Mouse (Mus musculus) duodenum, adult 2 months (tissue): ENCODE measurements around the gene Olfr697. TPM values are rescaled to one million over a fixed set of nuclear protein-coding genes. Genes with fewer than 3 reads are reported as not detected.

Experiments used
- polyA plus RNA-seq: library from polyadenylated mRNA; depleted of rRNA; stranded (reverse); fragments of >200 nt; gene quantifications from 2 replicates; pipeline ENCODE4 v1.2.3, GENCODE M21; 2012; ENCODE audit warnings: low replicate concordance; rRNA removed

The Olfr697 gene
- not detected in 2 replicates for polyA plus RNA-seq

GRCm38 (mm10) chr7:106742343-106742742, at the start of gene Olfr697:
Gene Olfr697, minus strand, starts transcription at chr7:106742443.

GRCm38 (mm10) chr7:106755297-106755696, 13.1 kb upstream of the Olfr697 start, which contains the start of gene Olfr698:
Gene Olfr698, minus strand, starts transcription at chr7:106755397.

GRCm38 (mm10) chr7:106716296-106716695, 25.9 kb downstream of the Olfr697 start, which contains the start of gene Olfr695:
Gene Olfr695, minus strand, starts transcription at chr7:106716396.

GRCm38 (mm10) chr7:106691714-106692113, 50.5 kb downstream of the Olfr697 start, which contains the start of gene Olfr694:
Gene Olfr694, minus strand, starts transcription at chr7:106691814.

Other genes with a start within 250 kb of the Olfr697 start
- gene Olfr693, start 61.9 kb downstream of the Olfr697 start, polyA plus RNA-seq = not detected in 2 replicates
- gene Olfr694, start 50.6 kb downstream of the Olfr697 start, polyA plus RNA-seq = not detected in 2 replicates
- not detected in 2 replicates for gene Olfr695, start 26.0 kb downstream of the Olfr697 start, polyA plus RNA-seq
- not detected in 2 replicates for gene Olfr698, start 13.0 kb upstream of the Olfr697 start, polyA plus RNA-seq
- not detected in 2 replicates for gene Olfr699, start 50.8 kb upstream of the Olfr697 start, polyA plus RNA-seq
- gene Olfr700, start 66.4 kb upstream of the Olfr697 start, polyA plus RNA-seq = not detected in 2 replicates
- not detected in 2 replicates for gene Olfr701, start 71.7 kb upstream of the Olfr697 start, polyA plus RNA-seq
- gene Olfr702, start 91.5 kb upstream of the Olfr697 start, polyA plus RNA-seq = not detected in 2 replicates
- gene Olfr703, start 100.9 kb upstream of the Olfr697 start, polyA plus RNA-seq = not detected in 2 replicates
- gene Olfr704, start 120.7 kb upstream of the Olfr697 start, polyA plus RNA-seq = not detected in 2 replicates
- not detected in 2 replicates for gene Olfr705, start 134.4 kb upstream of the Olfr697 start, polyA plus RNA-seq
- gene Olfr706, start 145.7 kb upstream of the Olfr697 start, polyA plus RNA-seq = not detected in 2 replicates
- gene Olfr707, start 158.8 kb upstream of the Olfr697 start, polyA plus RNA-seq = not detected in 2 replicates
- not detected in 2 replicates for gene Olfr1532-ps1, start 165.6 kb upstream of the Olfr697 start, polyA plus RNA-seq
- not detected in 2 replicates for gene Olfr709-ps1, start 189.8 kb upstream of the Olfr697 start, polyA plus RNA-seq
- not detected in 2 replicates for gene Olfr710, start 205.9 kb upstream of the Olfr697 start, polyA plus RNA-seq
- not detected in 2 replicates for gene Olfr6, start 221.5 kb upstream of the Olfr697 start, polyA plus RNA-seq
- not detected in 2 replicates for gene Olfr711, start 233.0 kb upstream of the Olfr697 start, polyA plus RNA-seq